Mouse (Mus musculus) heart, postnatal 0 days (tissue): ENCODE measurements around the gene Tdrd7.

Experiments
- CTCF ChIP-seq: IDR thresholded peaks from 2 replicates; pipeline ENCODE4 v1.5.1; 2016; ENCODE audit warnings: antibody characterized with exemption, control low read depth, low read depth
- EP300 ChIP-seq: IDR thresholded peaks from 2 replicates; pipeline ENCODE4 v1.6.1; 2016; ENCODE audit warnings: antibody characterized with exemption, low read depth

DNA sequence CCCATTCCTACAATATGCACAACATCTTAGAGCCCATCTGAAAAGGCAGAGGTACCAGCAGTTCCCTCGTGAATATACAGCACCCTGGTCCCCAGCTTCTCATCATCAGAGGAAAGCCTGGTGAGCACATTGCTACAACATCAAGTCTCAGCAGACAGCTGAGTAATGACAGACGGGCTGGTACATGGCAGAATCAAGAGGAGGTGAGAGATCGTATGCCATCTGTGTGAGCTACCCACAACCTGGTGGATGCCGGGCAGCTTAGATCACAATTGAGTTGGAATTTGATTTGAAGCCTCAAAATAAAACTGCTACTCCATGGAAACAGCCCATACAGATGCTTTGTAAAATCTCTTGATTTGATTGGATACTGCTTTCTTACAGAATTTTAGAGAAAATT is 33.4 kb downstream of the Tdrd7 start:
- no peak for TF ChIP-seq CTCF
- no peak for TF ChIP-seq EP300
